Mouse (Mus musculus) leukemia stem cell, adult 10-12 weeks (primary cell): ENCODE data around the gene Cldn8. TPM values are rescaled to one million over a fixed set of nuclear protein-coding genes. Genes with fewer than 3 reads are reported as not detected.

ENCODE experiments used
- polyA plus RNA-seq: library from polyadenylated mRNA; stranded (reverse); fragments of >175 nt; gene quantifications from 2 replicates; pipeline ENCODE4 v1.2.3, GENCODE M21; 2012; ENCODE audit warnings: low replicate concordance

Cldn8 gene
- polyA plus RNA-seq = not detected in 2 replicates

DNA sequence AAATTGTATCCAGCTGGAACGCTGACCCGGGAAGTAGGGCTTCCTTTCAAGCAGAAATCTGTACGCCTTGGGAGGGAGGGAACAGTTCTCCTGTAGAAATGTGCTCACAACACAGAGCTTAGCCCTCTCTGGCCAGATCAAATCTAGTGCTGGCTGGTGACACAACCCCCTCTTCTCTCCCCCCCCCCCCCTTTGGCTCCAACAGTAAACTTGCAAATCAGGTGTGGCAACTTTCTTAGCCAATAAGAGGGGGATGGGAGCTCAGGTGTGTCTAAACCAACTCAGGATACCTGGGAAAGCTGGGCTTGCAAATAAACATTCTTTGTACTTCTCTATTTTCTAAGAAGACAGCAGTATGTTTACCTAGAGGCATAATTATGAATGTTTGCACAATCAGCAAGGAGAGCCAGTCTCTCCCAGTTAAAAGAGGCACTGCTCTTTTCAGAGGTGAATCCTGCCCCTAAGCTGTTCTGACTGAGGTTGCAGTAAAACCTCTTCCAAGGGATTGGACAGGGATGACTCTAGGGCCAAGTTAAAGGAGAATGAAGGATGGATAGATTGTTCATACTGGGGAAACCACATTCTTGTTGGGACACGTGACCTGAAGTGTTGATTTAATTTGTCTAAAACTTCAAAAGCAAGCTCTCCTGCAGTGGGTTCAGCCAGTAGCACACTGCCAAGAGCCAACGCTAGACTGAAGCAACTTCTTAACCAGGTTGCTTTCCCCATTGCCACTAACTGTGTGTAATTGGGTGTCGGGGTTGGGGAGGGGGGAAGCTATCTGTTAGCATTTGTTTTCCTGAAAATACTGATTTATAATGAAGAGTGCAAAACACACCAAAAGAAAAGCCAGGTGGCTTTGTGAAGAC, at the start of gene Cldn8:
Gene Cldn8, minus strand, starts transcription at position 139 of the 869 bp plus-strand sequence.

DNA sequence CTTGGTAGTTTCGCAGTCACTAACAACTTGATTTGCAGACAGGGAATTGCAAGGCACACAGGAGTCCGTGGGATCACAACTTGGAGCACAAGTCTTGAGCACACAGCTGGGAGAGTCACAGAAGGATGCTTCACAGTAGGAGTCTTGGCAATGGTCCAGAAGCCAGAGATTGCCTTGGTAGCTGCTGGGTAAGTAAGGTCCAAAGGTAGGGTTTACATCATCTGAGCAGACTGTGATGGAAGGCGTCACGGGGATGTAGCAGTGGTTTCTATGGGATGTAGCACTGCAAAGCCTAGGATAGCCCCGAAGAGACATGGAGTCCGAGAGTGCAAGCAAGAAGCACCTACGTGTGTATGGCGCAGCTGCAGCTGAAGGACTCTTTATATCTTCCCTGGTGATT, 48.9 kb upstream of the Cldn8 start, which contains the start of gene Krtap24-1:
Gene Krtap24-1, minus strand, starts transcription at position 358 of the 400 bp plus-strand sequence.

Other genes starting within 250 kb of the Cldn8 start
- not detected in 2 replicates for gene Cldn17, start 56.2 kb downstream of the Cldn8 start, polyA plus RNA-seq
- gene Krtap24-1, start 49.1 kb upstream of the Cldn8 start, polyA plus RNA-seq = not detected in 2 replicates
- gene 2310079G19Rik, start 64.5 kb upstream of the Cldn8 start, polyA plus RNA-seq = not detected in 2 replicates
- gene Krtap26-1, start 84.6 kb upstream of the Cldn8 start, polyA plus RNA-seq = not detected in 2 replicates
- not detected in 2 replicates for gene Krtap27-1, start 108.5 kb upstream of the Cldn8 start, polyA plus RNA-seq
- not detected in 2 replicates for gene 2310061N02Rik, start 144.8 kb upstream of the Cldn8 start, polyA plus RNA-seq
- gene Krtap13-1, start 165.7 kb upstream of the Cldn8 start, polyA plus RNA-seq = not detected in 2 replicates
- gene Krtap13, start 188.5 kb upstream of the Cldn8 start, polyA plus RNA-seq = not detected in 2 replicates
- gene 2310034C09Rik, start 195.7 kb upstream of the Cldn8 start, polyA plus RNA-seq = not detected in 2 replicates
- not detected in 2 replicates for gene 2310057N15Rik, start 211.0 kb upstream of the Cldn8 start, polyA plus RNA-seq
- gene Gm5965, start 214.7 kb upstream of the Cldn8 start, polyA plus RNA-seq = not detected in 2 replicates
- gene Gm20741, start 249.0 kb upstream of the Cldn8 start, polyA plus RNA-seq = not detected in 2 replicates